ENCODE assay signal across 10 mouse cellular contexts in the genomic region with DNA sequence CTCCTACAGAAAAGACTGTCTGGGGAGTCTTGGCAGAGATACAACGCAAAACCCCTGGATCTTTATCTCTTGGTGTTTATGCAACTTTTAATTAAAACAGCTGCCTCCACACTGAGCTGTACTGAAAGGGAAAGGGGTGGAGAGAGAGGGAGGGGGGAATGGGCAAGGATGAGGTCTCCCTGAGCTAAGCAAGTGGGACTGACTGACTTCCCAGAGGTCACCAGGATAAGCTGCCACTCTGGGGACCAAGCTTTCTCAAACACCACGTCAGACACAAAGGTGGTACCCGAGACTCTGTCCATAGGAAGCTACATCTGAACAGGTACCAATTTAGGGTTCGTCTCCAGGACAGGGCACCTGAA. TPM values are rescaled to one million over a fixed set of nuclear protein-coding genes. Genes with fewer than 3 reads are reported as not detected.
DNase-seq lines count a peak whose midpoint lies in the region; ATAC-seq lines count a peak whose summit lies in the region.
"Had no signal": no experiment of that assay in that cellular context is flagged by ENCODE, and none has a peak within 500 bp of the region (broad histone marks: within the 10 kb centered on the region; RNA-seq: fewer than 3 reads in every experiment).

No protein-coding gene starts in this region.

- no peak overlapping the region for H3K9ac ChIP-seq in liver, embryonic 12.5 days
- H3K9ac ChIP-seq in liver, embryonic 11.5 days (ENCODE audit: low read depth, low read length) = no peak overlapping the region
- peak overlapping the region; percentile 34 for H3K9ac ChIP-seq in forebrain, embryonic 13.5 days
- H3K9ac ChIP-seq in intestine, embryonic 15.5 days = no peak overlapping the region
- H3K9ac ChIP-seq in neural tube, embryonic 15.5 days (replicated peaks) = no peak overlapping the region

- no peaks in the 10 kb centered on the region; the same call in 1 of the 2 replicates for H3K4me1 ChIP-seq in liver, embryonic 12.5 days
- no peaks in the 10 kb centered on the region; the same call in 1 of the 2 replicates for H3K4me1 ChIP-seq in liver, embryonic 11.5 days (replicated peaks; ENCODE audit: control insufficient read depth, insufficient read depth, low read length)
- H3K4me1 ChIP-seq in forebrain, embryonic 13.5 days = peaks cover 34% of the 10 kb centered on the region
- peaks cover 19% of the 10 kb centered on the region for H3K4me1 ChIP-seq in intestine, embryonic 15.5 days (replicated peaks)
- H3K4me1 ChIP-seq in neural tube, embryonic 15.5 days = peaks cover 44% of the 10 kb centered on the region

- H3K4me2 ChIP-seq in liver, embryonic 12.5 days = no peak overlapping the region
- no peak overlapping the region for H3K4me2 ChIP-seq in liver, embryonic 11.5 days
- no peak overlapping the region; the same call in 1 of the 2 replicates for H3K4me2 ChIP-seq in forebrain, embryonic 13.5 days
- H3K4me2 ChIP-seq in intestine, embryonic 15.5 days (replicated peaks) = 0 out of 2 replicates have a peak overlapping the region, but pooled peaks have one; percentile 3
- H3K4me2 ChIP-seq in neural tube, embryonic 15.5 days = no peak overlapping the region

- no peaks in the 10 kb centered on the region for H3K36me3 ChIP-seq in liver, embryonic 12.5 days
- H3K36me3 ChIP-seq in liver, embryonic 11.5 days (ENCODE audit: control insufficient read depth, insufficient read depth, low read length) = no peaks in the 10 kb centered on the region; the same call in 1 of the 2 replicates
- H3K36me3 ChIP-seq in forebrain, embryonic 13.5 days (ENCODE audit: poor library complexity, severe bottlenecking) = peaks cover 17% of the 10 kb centered on the region; the same call in 1 of the 2 replicates
- no peaks in the 10 kb centered on the region for H3K36me3 ChIP-seq in intestine, embryonic 15.5 days
- no peaks in the 10 kb centered on the region for H3K36me3 ChIP-seq in neural tube, embryonic 15.5 days

- 54% methylated on average over 4 of the region's 4 CpGs for WGBS in liver, embryonic 12.5 days (ENCODE audit: insufficient replicate concordance)
- WGBS in liver, embryonic 11.5 days = 65% methylated on average over 4 of the region's 4 CpGs
- WGBS in forebrain, embryonic 13.5 days = 38% methylated on average over 4 of the region's 4 CpGs
- WGBS in intestine, embryonic 15.5 days = 72% methylated on average over 4 of the region's 4 CpGs
- 51% methylated on average over 4 of the region's 4 CpGs for WGBS in neural tube, embryonic 15.5 days

- H3K27ac ChIP-seq in liver, embryonic 12.5 days = peak overlapping the region; percentile 53
- no peak overlapping the region for H3K27ac ChIP-seq in liver, embryonic 11.5 days (ENCODE audit: low read depth, low read length)
- peak overlapping the region; percentile 80 for H3K27ac ChIP-seq in forebrain, embryonic 13.5 days
- H3K27ac ChIP-seq in intestine, embryonic 15.5 days = peak overlapping the region; percentile 68
- H3K27ac ChIP-seq in neural tube, embryonic 15.5 days (replicated peaks) = peak overlapping the region; percentile 79

- H3K27me3 ChIP-seq in liver, embryonic 12.5 days (replicated peaks) = no peaks in the 10 kb centered on the region
- H3K27me3 ChIP-seq in liver, embryonic 11.5 days (replicated peaks; ENCODE audit: control insufficient read depth, insufficient read depth, low read length) = no peaks in the 10 kb centered on the region
- no peaks in the 10 kb centered on the region for H3K27me3 ChIP-seq in forebrain, embryonic 13.5 days
- no peaks in the 10 kb centered on the region for H3K27me3 ChIP-seq in intestine, embryonic 15.5 days (replicated peaks)
- H3K27me3 ChIP-seq in neural tube, embryonic 15.5 days (replicated peaks) = no peaks in the 10 kb centered on the region

- no peak for DNase-seq in liver, embryonic 11.5 days (ENCODE audit: low spot score)
- DNase-seq in cerebellum, adult 18-20 months = no peak
- no peak for DNase-seq in spleen, postnatal 36 days (ENCODE audit: low spot score in 2 of 2)
- DNase-seq: adrenal gland, postnatal 25 days; cerebellum, postnatal 36 days had no signal

- no peak for ATAC-seq in liver, embryonic 12.5 days
- ATAC-seq in liver, embryonic 11.5 days (replicated peaks; ENCODE audit: low FRiP score) = no peak
- peak; percentile 46; the same call in 1 of the 2 replicates for ATAC-seq in forebrain, embryonic 13.5 days
- ATAC-seq in intestine, embryonic 15.5 days = peak; percentile 52; the same call in 1 of the 2 replicates
- ATAC-seq in neural tube, embryonic 15.5 days (ENCODE audit: low FRiP score) = no peak
- no peak for ATAC-seq in inflammation-experienced regulatory T-cells, adult 6 months

- no peaks in the 10 kb centered on the region for H3K9me3 ChIP-seq in liver, embryonic 12.5 days (replicated peaks)
- H3K9me3 ChIP-seq in liver, embryonic 11.5 days (ENCODE audit: control insufficient read depth, low read length) = no peaks in the 10 kb centered on the region
- no peaks in the 10 kb centered on the region for H3K9me3 ChIP-seq in forebrain, embryonic 13.5 days (replicated peaks)
- no peaks in the 10 kb centered on the region for H3K9me3 ChIP-seq in intestine, embryonic 15.5 days
- H3K9me3 ChIP-seq in neural tube, embryonic 15.5 days (replicated peaks) = no peaks in the 10 kb centered on the region

- no peak overlapping the region for H3K4me3 ChIP-seq in liver, embryonic 12.5 days
- H3K4me3 ChIP-seq in liver, embryonic 11.5 days (ENCODE audit: low read depth, low read length) = no peak overlapping the region
- H3K4me3 ChIP-seq in forebrain, embryonic 13.5 days = no peak overlapping the region
- no peak overlapping the region for H3K4me3 ChIP-seq in intestine, embryonic 15.5 days (replicated peaks)
- no peak overlapping the region for H3K4me3 ChIP-seq in neural tube, embryonic 15.5 days (replicated peaks)

RNA-seq across cellular contexts. Expression of a gene that starts 30.1 kb away (rescaled TPM):
- 6.2 and 6.4 TPM in 2 replicates for polyA plus RNA-seq in liver, embryonic 12.5 days (2016; fragmentation: Nextera tagmentation; extraction: Ambion mirVana)
- polyA plus RNA-seq in liver, embryonic 11.5 days (2014; fragmentation: Nextera tagmentation; extraction: Ambion mirVana) = 19.4 and 19.5 TPM in 2 replicates
- polyA plus RNA-seq in forebrain, embryonic 13.5 days (2015; fragmentation: Nextera tagmentation; extraction: Ambion mirVana) = 22.2 and 26.5 TPM in 2 replicates
- polyA plus RNA-seq in intestine, embryonic 15.5 days (2015; fragmentation: Nextera tagmentation; extraction: Ambion mirVana) = 21.4 and 23.0 TPM in 2 replicates
- 22.0 and 29.3 TPM in 2 replicates for polyA plus RNA-seq in neural tube, embryonic 15.5 days (2015; fragmentation: Nextera tagmentation; extraction: Ambion mirVana)
- not detected for polyA plus RNA-seq in inflammation-experienced regulatory T-cells, adult 6 months (2017; shearing (Covaris generic))

Comparison
In these comparisons a context has a peak if more than half of its experiments do, and no peak if none do; other contexts are left out.
1. ATAC-seq: peak in forebrain, embryonic 13.5 days (single experiment) and intestine, embryonic 15.5 days (single experiment); none in liver, embryonic 12.5 days (single experiment), liver, embryonic 11.5 days (single experiment), neural tube, embryonic 15.5 days (single experiment) and inflammation-experienced regulatory T-cells, adult 6 months (single experiment).